Mouse (Mus musculus): Measurements from ENCODE around the gene Zc3h7a. TPM values are rescaled to one million over a fixed set of nuclear protein-coding genes. Genes with fewer than 3 reads are reported as not detected.
"Not testable (repeated sequence)": the region's sequence is repeated elsewhere in the genome, so short reads cannot be mapped to it uniquely, and the experiment has no call there.

The Zc3h7a gene
- polyA plus RNA-seq, 1 experiment from 2014 or later: 70.6 TPM

- H3K9me3 ChIP-seq (ENCODE audit: control insufficient read depth, low read length); H3K27me3 ChIP-seq (ENCODE audit: control insufficient read depth, insufficient read depth, low read length); H3K4me1 ChIP-seq (ENCODE audit: control insufficient read depth in 2 of 2, insufficient read depth in 2 of 2, low read length in 2 of 2); ATAC-seq (ENCODE audit: insufficient number of reproducible peaks, insufficient read depth, low FRiP score, low read depth); H3K9ac ChIP-seq (ENCODE audit: low read length); H3K4me2 ChIP-seq (ENCODE audit: low read length); H3K27ac ChIP-seq (replicated peaks in 1 of 2; ENCODE audit: control insufficient read depth in 1 of 2, insufficient read depth in 1 of 2, low read depth in 2 of 2, low read length in 2 of 2); H3K4me3 ChIP-seq (ENCODE audit: control insufficient read depth in 1 of 2, insufficient read depth in 1 of 2, low read depth in 1 of 2, low read length in 2 of 2): not testable (repeated sequence)
- WGBS: 22% methylated on average over 52 of the region's 56 CpGs
- peaks cover 85% of the 10 kb centered on the region for H3K36me3 ChIP-seq (ENCODE audit: control insufficient read depth, insufficient read depth, low read length)
Measured at GRCm38 (mm10) chr16:11143706-11144483, 32.3 kb downstream of the Zc3h7a start.

- ATAC-seq (ENCODE audit: insufficient number of reproducible peaks, insufficient read depth, low FRiP score, low read depth): peak; percentile 97
- no peaks in the 10 kb centered on the region for H3K9me3 ChIP-seq (ENCODE audit: control insufficient read depth, low read length)
- H3K9ac ChIP-seq (ENCODE audit: low read length): peak within 1 kb of the TSS; percentile 96
- H3K4me3 ChIP-seq (ENCODE audit: control insufficient read depth in 1 of 2, insufficient read depth in 1 of 2, low read depth in 1 of 2, low read length in 2 of 2): peak within 1 kb of the TSS; percentile 91 to 97
- H3K27ac ChIP-seq (replicated peaks in 1 of 2; ENCODE audit: control insufficient read depth in 1 of 2, insufficient read depth in 1 of 2, low read depth in 2 of 2, low read length in 2 of 2): peak within 1 kb of the TSS; percentile 95 to 98
- peak within 1 kb of the TSS; percentile 79 for H3K4me2 ChIP-seq (ENCODE audit: low read length)
- H3K27me3 ChIP-seq (ENCODE audit: control insufficient read depth, insufficient read depth, low read length): no peaks in the 10 kb centered on the region
- H3K4me1 ChIP-seq (ENCODE audit: control insufficient read depth in 2 of 2, insufficient read depth in 2 of 2, low read length in 2 of 2): peaks cover 2 to 17% of the 10 kb centered on the region in 2 experiments
- WGBS: under 1% methylated on average over 80 of the region's 80 CpGs
- peaks cover 41% of the 10 kb centered on the region for H3K36me3 ChIP-seq (ENCODE audit: control insufficient read depth, insufficient read depth, low read length)
Measured at GRCm38 (mm10) chr16:11134348-11135344, 41.5 kb downstream of the Zc3h7a start, which contains the start of gene Txndc11. TSS of gene Txndc11 (minus strand) at chr16:11134650.

- under 1% methylated on average over 31 of the region's 34 CpGs for WGBS
- H3K27ac ChIP-seq (replicated peaks in 1 of 2; ENCODE audit: control insufficient read depth in 1 of 2, insufficient read depth in 1 of 2, low read depth in 2 of 2, low read length in 2 of 2): peak overlapping the region; percentile 93 to 95
Measured at GRCm38 (mm10) chr16:11133476-11134347, 42.5 kb downstream of the Zc3h7a start.

GRCm38 (mm10) chr16:11132839-11133238 is 43.4 kb downstream of the Zc3h7a start:
- Histone ChIP-seq H3K9ac (ENCODE audit: low read length) (peak overlapping the region; percentile 96), H3K27ac (replicated peaks in 1 of 2; ENCODE audit: control insufficient read depth in 1 of 2, insufficient read depth in 1 of 2, low read depth in 2 of 2, low read length in 2 of 2) (0 out of 4 replicates have a peak overlapping the region, but pooled peaks of 1 of the 2 experiments have one; percentile 95), H3K4me1 (ENCODE audit: control insufficient read depth in 2 of 2, insufficient read depth in 2 of 2, low read length in 2 of 2) (peaks cover 2 to 17% of the 10 kb centered on the region in 2 experiments), H3K27me3 (ENCODE audit: control insufficient read depth, insufficient read depth, low read length) (no peaks in the 10 kb centered on the region), H3K4me3 (ENCODE audit: control insufficient read depth in 1 of 2, insufficient read depth in 1 of 2, low read depth in 1 of 2, low read length in 2 of 2) (peak overlapping the region; percentile 15 to 97; a peak in 3 of 4 replicates), H3K36me3 (ENCODE audit: control insufficient read depth, insufficient read depth, low read length) (peaks cover 31% of the 10 kb centered on the region), H3K9me3 (ENCODE audit: control insufficient read depth, low read length) (no peaks in the 10 kb centered on the region), H3K4me2 (ENCODE audit: low read length) (peak overlapping the region; percentile 71)
- no peak for ATAC-seq (ENCODE audit: insufficient number of reproducible peaks, insufficient read depth, low FRiP score, low read depth)
- WGBS: 14% methylated on average over 2 of the region's 2 CpGs

More at GRCm38 (mm10) chr16:11133476-11134347, 42.5 kb downstream of the Zc3h7a start:
- Histone ChIP-seq H3K9me3 (ENCODE audit: control insufficient read depth, low read length) (no peaks in the 10 kb centered on the region), H3K4me1 (ENCODE audit: control insufficient read depth in 2 of 2, insufficient read depth in 2 of 2, low read length in 2 of 2) (peaks cover 2 to 17% of the 10 kb centered on the region in 2 experiments), H3K27me3 (ENCODE audit: control insufficient read depth, insufficient read depth, low read length) (no peaks in the 10 kb centered on the region), H3K4me3 (ENCODE audit: control insufficient read depth in 1 of 2, insufficient read depth in 1 of 2, low read depth in 1 of 2, low read length in 2 of 2) (peak overlapping the region; percentile 91 to 97), H3K9ac (ENCODE audit: low read length) (peak overlapping the region; percentile 96), H3K4me2 (ENCODE audit: low read length) (peak overlapping the region; percentile 71), H3K36me3 (ENCODE audit: control insufficient read depth, insufficient read depth, low read length) (peaks cover 32% of the 10 kb centered on the region)
- no peak; the same call in 1 of the 2 replicates for ATAC-seq (ENCODE audit: insufficient number of reproducible peaks, insufficient read depth, low FRiP score, low read depth)

GRCm38 (mm10) chr16:11128301-11128700 is 47.9 kb downstream of the Zc3h7a start:
- H3K27ac ChIP-seq (replicated peaks in 1 of 2; ENCODE audit: control insufficient read depth in 1 of 2, insufficient read depth in 1 of 2, low read depth in 2 of 2, low read length in 2 of 2): no peak overlapping the region
- no peaks in the 10 kb centered on the region for H3K27me3 ChIP-seq (ENCODE audit: control insufficient read depth, insufficient read depth, low read length)
- H3K4me1 ChIP-seq (ENCODE audit: control insufficient read depth in 2 of 2, insufficient read depth in 2 of 2, low read length in 2 of 2): peaks cover 2 to 15% of the 10 kb centered on the region in 2 experiments; a peak in 3 of 4 replicates
- H3K4me2 ChIP-seq (ENCODE audit: low read length): no peak overlapping the region
- no peak overlapping the region for H3K9ac ChIP-seq (ENCODE audit: low read length)
- 88% methylated on average over 11 of the region's 11 CpGs for WGBS
- no peak for ATAC-seq (ENCODE audit: insufficient number of reproducible peaks, insufficient read depth, low FRiP score, low read depth)
- H3K9me3 ChIP-seq (ENCODE audit: control insufficient read depth, low read length): no peaks in the 10 kb centered on the region
- peaks cover 46% of the 10 kb centered on the region for H3K36me3 ChIP-seq (ENCODE audit: control insufficient read depth, insufficient read depth, low read length)
- no peak overlapping the region for H3K4me3 ChIP-seq (ENCODE audit: control insufficient read depth in 1 of 2, insufficient read depth in 1 of 2, low read depth in 1 of 2, low read length in 2 of 2)

GRCm38 (mm10) chr16:11125371-11125770 is 50.8 kb downstream of the Zc3h7a start:
- H3K27ac ChIP-seq (replicated peaks in 1 of 2; ENCODE audit: control insufficient read depth in 1 of 2, insufficient read depth in 1 of 2, low read depth in 2 of 2, low read length in 2 of 2): no peak overlapping the region
- H3K4me3 ChIP-seq (ENCODE audit: control insufficient read depth in 1 of 2, insufficient read depth in 1 of 2, low read depth in 1 of 2, low read length in 2 of 2): no peak overlapping the region
- no peaks in the 10 kb centered on the region for H3K9me3 ChIP-seq (ENCODE audit: control insufficient read depth, low read length)
- 96% methylated on average over 2 of the region's 2 CpGs for WGBS
- H3K4me1 ChIP-seq (ENCODE audit: control insufficient read depth in 2 of 2, insufficient read depth in 2 of 2, low read length in 2 of 2): no peaks in the 10 kb centered on the region
- ATAC-seq (ENCODE audit: insufficient number of reproducible peaks, insufficient read depth, low FRiP score, low read depth): no peak
- H3K36me3 ChIP-seq (ENCODE audit: control insufficient read depth, insufficient read depth, low read length): peaks cover 71% of the 10 kb centered on the region
- H3K27me3 ChIP-seq (ENCODE audit: control insufficient read depth, insufficient read depth, low read length): no peaks in the 10 kb centered on the region
- no peak overlapping the region for H3K4me2 ChIP-seq (ENCODE audit: low read length)
- H3K9ac ChIP-seq (ENCODE audit: low read length): no peak overlapping the region

All from heart, embryonic 14.5 days (tissue).